Mouse (Mus musculus) forebrain, embryonic 14.5 days (tissue): ENCODE results near the gene Kirrel3. TPM values are rescaled to one million over a fixed set of nuclear protein-coding genes. Genes with fewer than 3 reads are reported as not detected.

Experiments used
- ATAC-seq: fragments of 200-750 bp; cut with Nextera tagmentation; 2 replicates; pipeline ENCODE4 v1.8.0; 2017; ENCODE audit warnings: mild to moderate bottlenecking, moderate library complexity
- DNase-seq: peaks from one replicate; pipeline ENCODE4 v3.0.0-alpha.2; 2015; ENCODE audit warnings: low spot score
- H3K27ac ChIP-seq: fragments of 300-500 bp; sonication (generic); 2 replicates; pipeline ENCODE4 v1.5.1; 2014; ENCODE audit warnings: low read depth, mild to moderate bottlenecking, control low read depth, low read length, moderate library complexity
- H3K27me3 ChIP-seq: fragments of 300-500 bp; sonication (generic); replicated peaks from 2 replicates; pipeline ENCODE4 v1.6.1; 2014; ENCODE audit warnings: low read length, control low read depth, mixed read lengths; ENCODE audit not compliant: control insufficient read depth, insufficient read depth
- H3K36me3 ChIP-seq: fragments of 300-500 bp; sonication (generic); 2 replicates; pipeline ENCODE4 v1.6.1; 2014; ENCODE audit warnings: low read length, control low read depth; ENCODE audit not compliant: control insufficient read depth, insufficient read depth
- H3K4me1 ChIP-seq: fragments of 300-500 bp; sonication (generic); 2 replicates; pipeline ENCODE4 v1.6.1; 2014; ENCODE audit warnings: antibody characterized with exemption, low read length, control low read depth; ENCODE audit not compliant: control insufficient read depth, insufficient read depth
- H3K4me2 ChIP-seq: fragments of 300-500 bp; sonication (generic); 2 replicates; pipeline ENCODE4 v1.6.1; 2014; ENCODE audit warnings: mild to moderate bottlenecking, control low read depth, low read length
- H3K4me3 ChIP-seq: fragments of 300-500 bp; sonication (generic); 2 replicates; pipeline ENCODE4 v1.5.1; 2014; ENCODE audit warnings: low read depth, low read length, control low read depth
- H3K9ac ChIP-seq: fragments of 300-500 bp; sonication (generic); 2 replicates; pipeline ENCODE4 v1.6.1; 2014; ENCODE audit warnings: mild to moderate bottlenecking, low read length, control low read depth, moderate library complexity
- H3K9me3 ChIP-seq: fragments of 300-500 bp; sonication (generic); replicated peaks from 2 replicates; pipeline ENCODE4 v1.6.1; 2016; ENCODE audit warnings: low read length, control low read depth, mixed read lengths; ENCODE audit not compliant: control insufficient read depth
- WGBS: fragments of 180-500 bp; shearing (Covaris S2); extraction: QIAGEN DNeasy Blood & Tissue Kit; methylation state at CpG from one replicate; pipeline ENCODE4 v1.1.7; 2014; 5-methylcytosine and 5-hydroxymethylcytosine counted together
- polyA plus RNA-seq: library from polyadenylated mRNA; unstranded; fragments of >200 nt; fragmentation: Nextera tagmentation; extraction: Ambion mirVana; gene quantifications from 2 replicates; pipeline ENCODE4 v1.2.1, GENCODE M21; 2014

The Kirrel3 gene
- polyA plus RNA-seq, 1 experiment from 2014 or later: 31.0 TPM

DNA sequence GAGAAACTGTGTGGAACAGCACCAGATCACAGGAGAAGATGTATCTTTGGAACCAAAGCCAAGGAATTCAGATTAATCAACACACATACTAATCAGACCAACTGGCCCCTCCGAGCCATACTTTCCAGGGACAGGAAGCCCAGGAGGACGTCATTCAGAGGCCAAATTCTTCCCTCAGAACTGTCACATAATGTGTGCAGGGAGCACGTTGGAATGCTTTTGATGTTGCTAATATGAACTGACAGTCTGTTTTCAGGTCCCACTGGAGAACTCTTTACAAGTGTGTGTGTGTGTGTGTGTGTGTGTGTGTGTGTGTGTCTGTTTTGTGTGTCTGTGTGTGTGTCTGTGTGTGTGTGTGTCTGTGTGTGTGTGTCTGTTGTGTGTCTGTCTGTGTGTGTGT, 345.0 kb downstream of the Kirrel3 start:
- Histone ChIP-seq H3K4me3 (no peak overlapping the region), H3K27me3 (no peaks in the 10 kb centered on the region), H3K27ac (no peak overlapping the region), H3K9ac (no peak overlapping the region), H3K4me1 (no peaks in the 10 kb centered on the region), H3K9me3 (no peaks in the 10 kb centered on the region), H3K36me3 (no peaks in the 10 kb centered on the region), H3K4me2 (no peak overlapping the region)
- no peak for DNase-seq
- 23% methylated on average over 3 of the region's 3 CpGs for WGBS
- no peak for ATAC-seq

DNA sequence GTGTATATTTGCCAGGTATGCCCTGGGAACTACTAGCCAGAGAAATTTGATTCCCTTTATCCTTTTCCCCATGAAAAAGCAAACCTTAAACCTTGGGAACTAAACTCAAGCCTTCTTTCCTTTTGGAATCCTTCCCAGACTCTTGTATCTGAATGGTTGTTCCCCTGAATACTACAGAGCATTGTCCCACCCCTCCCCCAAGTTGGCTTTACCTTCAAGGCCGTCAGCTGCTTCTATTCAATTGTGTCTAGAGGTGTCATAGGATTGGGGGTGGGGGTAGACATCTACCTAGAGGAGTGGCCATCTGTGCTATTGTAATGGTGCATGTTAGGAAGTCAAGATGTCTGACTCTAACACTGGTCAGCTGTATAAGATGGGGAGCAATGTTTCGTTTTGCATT, 351.1 kb downstream of the Kirrel3 start:
- no peak overlapping the region for H3K27ac ChIP-seq
- H3K36me3 ChIP-seq: no peaks in the 10 kb centered on the region
- H3K4me1 ChIP-seq: 0 out of 2 replicates have a peak, but pooled peaks cover 8% of the 10 kb centered on the region
- no peaks in the 10 kb centered on the region for H3K9me3 ChIP-seq
- no peak overlapping the region for H3K4me3 ChIP-seq
- H3K4me2 ChIP-seq: no peak overlapping the region
- H3K27me3 ChIP-seq: no peaks in the 10 kb centered on the region
- H3K9ac ChIP-seq: no peak overlapping the region
- WGBS: 58% methylated on average over 2 of the region's 2 CpGs
- ATAC-seq (no peak), DNase-seq (peak; percentile 38)

DNA sequence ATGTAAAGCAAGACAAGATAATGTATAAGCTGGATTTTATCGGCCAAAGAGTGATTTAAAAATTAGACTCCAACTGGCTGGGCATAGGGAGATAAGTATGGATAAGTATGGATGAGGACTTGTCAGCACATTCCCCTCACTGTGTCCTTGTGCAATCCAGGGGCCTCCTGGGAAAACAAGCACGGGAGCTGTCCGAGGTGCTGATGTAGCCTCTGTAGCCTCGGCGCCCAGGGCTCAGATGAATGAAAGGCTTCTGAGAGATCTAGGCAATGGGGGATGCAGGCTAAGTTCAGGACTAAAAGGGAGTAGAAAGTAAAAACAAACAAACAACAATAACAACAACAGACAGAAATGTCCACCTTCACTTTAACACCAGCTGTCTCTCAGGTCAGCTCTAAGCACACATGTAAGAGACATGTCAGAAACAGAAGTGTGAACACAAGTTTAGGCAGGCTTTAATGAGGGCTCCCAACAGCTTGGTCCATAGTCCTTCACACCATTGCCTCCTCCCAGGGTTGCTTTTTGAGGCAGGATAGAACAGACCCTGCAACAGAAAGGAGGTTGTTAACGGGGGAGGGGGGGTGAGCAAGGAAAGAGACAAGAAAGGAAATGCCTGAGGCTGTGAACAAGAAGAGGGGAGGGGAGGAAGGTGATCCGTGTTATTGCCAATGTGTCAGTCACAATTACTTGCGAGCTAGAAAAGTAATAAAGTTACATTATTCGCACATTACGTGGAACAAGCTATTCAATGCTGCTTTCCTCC, 352.2 kb downstream of the Kirrel3 start:
- ATAC-seq (peak; percentile 57), DNase-seq (peak; percentile 56)
- Histone ChIP-seq H3K4me2 (no peak overlapping the region), H3K27ac (no peak overlapping the region), H3K36me3 (no peaks in the 10 kb centered on the region), H3K4me1 (0 out of 2 replicates have a peak, but pooled peaks cover 8% of the 10 kb centered on the region), H3K9ac (no peak overlapping the region), H3K4me3 (no peak overlapping the region), H3K9me3 (no peaks in the 10 kb centered on the region), H3K27me3 (no peaks in the 10 kb centered on the region)
- 34% methylated on average over 10 of the region's 10 CpGs for WGBS

DNA sequence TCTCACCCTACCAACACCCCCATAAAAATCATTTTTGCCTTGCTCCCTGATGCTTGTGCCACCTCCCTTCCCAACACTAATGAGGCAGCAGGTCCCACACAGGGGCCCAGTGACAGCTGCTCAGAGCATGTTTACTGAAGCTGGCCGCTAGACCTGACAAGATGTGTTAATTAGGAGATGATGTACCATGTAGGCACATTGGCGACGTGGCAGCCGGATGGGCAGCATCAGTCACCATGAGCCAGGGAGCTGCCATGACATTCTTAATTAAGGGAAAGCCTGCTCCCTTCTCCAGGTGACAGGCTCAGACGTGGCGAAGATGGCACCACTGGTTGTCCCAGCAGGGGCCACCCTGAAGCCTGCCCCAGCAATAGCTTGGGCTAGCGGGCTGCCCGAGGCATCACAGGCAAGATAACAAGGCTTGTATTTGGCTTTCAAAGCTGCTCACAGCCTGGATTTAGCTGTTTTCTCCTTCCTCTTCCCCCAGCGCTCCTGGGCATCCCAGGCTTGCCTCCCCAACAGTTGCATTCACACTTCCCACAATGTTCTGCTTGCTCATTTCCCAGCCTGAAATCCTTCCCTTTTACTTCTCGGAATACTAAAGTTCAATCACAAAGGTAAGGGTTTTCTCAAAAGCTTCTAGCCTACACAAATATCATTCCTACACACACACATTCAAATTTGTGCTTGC, 357.7 kb downstream of the Kirrel3 start:
- Histone ChIP-seq H3K27ac (no peak overlapping the region), H3K4me2 (no peak overlapping the region), H3K9ac (no peak overlapping the region), H3K4me1 (peaks cover 4% of the 10 kb centered on the region; the same call in 1 of the 2 replicates), H3K27me3 (no peaks in the 10 kb centered on the region), H3K36me3 (no peaks in the 10 kb centered on the region), H3K4me3 (no peak overlapping the region), H3K9me3 (no peaks in the 10 kb centered on the region)
- WGBS: 60% methylated on average over 10 of the region's 10 CpGs
- DNase-seq: peak; percentile 44
- ATAC-seq: peak; percentile 53

DNA sequence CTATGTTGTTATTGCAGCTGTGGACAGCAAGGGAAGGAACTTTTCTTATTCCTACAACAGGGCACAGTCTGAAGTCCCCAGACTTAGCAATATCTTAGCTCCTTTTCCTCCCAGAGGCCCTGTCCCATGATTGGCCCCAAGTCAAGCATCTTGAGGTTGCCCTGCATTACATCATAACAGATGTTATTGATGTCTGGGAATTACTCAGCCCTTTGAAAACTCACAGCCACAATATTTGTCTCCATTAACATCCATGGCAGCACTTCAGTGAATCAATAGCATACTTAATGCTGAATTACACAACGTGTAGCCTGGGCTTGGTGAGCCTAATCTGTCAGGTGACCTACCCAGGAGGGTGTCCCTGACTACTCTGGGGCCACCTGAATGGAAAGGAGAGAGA, 360.7 kb downstream of the Kirrel3 start:
- DNase-seq (no peak), ATAC-seq (no peak)
- Histone ChIP-seq H3K9me3 (no peaks in the 10 kb centered on the region), H3K27me3 (no peaks in the 10 kb centered on the region), H3K27ac (no peak overlapping the region), H3K4me2 (no peak overlapping the region), H3K4me1 (peaks cover 4% of the 10 kb centered on the region; the same call in 1 of the 2 replicates), H3K36me3 (no peaks in the 10 kb centered on the region), H3K9ac (no peak overlapping the region), H3K4me3 (no peak overlapping the region)
- 33% methylated on average over 1 of the region's 1 CpGs for WGBS

DNA sequence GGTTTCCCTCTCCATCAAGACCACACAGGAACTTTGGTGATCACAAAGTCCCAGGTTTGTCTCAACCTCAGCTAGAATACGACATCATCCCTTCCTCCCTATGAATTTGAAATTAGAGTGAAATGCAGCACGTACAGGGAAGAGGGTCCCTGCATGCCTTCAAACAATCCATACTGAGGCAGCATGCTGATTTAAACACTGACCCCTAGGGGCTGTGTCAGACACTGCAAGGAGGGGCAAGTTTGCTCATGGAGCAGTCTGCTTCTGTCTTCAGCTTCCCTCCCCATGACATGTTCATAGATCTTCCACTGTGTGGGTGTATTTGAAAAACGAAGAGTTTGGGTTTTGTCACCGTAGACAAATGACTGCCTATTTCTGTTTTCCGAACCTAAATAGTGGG, 362.0 kb downstream of the Kirrel3 start:
- ATAC-seq: no peak
- Histone ChIP-seq H3K9me3 (no peaks in the 10 kb centered on the region), H3K36me3 (no peaks in the 10 kb centered on the region), H3K4me1 (no peaks in the 10 kb centered on the region; the same call in 1 of the 2 replicates), H3K9ac (no peak overlapping the region), H3K27me3 (no peaks in the 10 kb centered on the region), H3K4me3 (no peak overlapping the region), H3K4me2 (no peak overlapping the region), H3K27ac (no peak overlapping the region)
- peak; percentile 32 for DNase-seq
- 53% methylated on average over 5 of the region's 5 CpGs for WGBS

DNA sequence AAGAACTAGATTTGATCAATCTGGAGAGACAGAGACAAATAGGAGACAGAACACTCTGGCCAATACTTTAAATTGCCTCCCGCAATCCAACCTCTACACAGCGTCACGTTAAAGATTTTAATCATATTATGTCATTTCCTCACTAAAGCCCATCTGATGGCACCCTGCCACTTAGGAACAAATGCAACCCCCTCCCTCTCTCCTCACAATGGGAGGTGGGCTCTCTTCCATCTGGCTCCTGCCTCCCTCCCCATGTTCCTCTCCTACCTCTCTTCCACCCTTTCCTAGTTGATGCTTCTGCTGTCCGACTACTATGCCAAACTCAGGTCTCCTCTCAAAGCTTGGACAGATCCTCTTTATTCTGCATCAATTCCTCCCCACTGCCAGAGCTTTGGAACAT, 365.4 kb downstream of the Kirrel3 start:
- ATAC-seq (no peak), DNase-seq (no peak)
- Histone ChIP-seq H3K9me3 (no peaks in the 10 kb centered on the region), H3K36me3 (no peaks in the 10 kb centered on the region), H3K27me3 (no peaks in the 10 kb centered on the region), H3K4me3 (no peak overlapping the region), H3K4me1 (no peaks in the 10 kb centered on the region), H3K4me2 (no peak overlapping the region), H3K27ac (no peak overlapping the region), H3K9ac (no peak overlapping the region)
- WGBS: 75% methylated on average over 4 of the region's 4 CpGs

DNA sequence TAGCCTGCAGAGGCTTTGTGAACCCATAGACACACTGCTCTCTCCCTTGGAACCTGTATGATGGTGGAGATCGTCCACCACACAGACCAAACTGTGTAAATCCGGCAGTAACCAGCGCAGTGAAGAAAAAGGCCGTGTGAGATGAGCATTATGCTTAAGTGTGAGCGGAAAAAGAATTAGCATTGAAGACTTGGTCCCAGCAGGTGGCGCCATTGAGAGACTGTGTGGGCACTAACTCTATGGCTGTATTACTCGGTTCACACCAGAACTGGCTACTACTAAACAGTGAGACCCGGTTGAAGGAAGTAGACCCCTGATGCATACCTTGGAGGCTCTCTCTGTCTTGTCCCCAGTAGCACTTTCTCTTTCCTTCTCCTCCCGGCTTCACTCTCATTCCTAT, 371.9 kb downstream of the Kirrel3 start:
- ATAC-seq (no peak), DNase-seq (peak; percentile 46)
- Histone ChIP-seq H3K9me3 (no peaks in the 10 kb centered on the region), H3K4me3 (no peak overlapping the region), H3K36me3 (no peaks in the 10 kb centered on the region), H3K9ac (no peak overlapping the region), H3K4me2 (no peak overlapping the region), H3K27ac (no peak overlapping the region), H3K4me1 (no peaks in the 10 kb centered on the region), H3K27me3 (no peaks in the 10 kb centered on the region)
- WGBS: 67% methylated on average over 9 of the region's 9 CpGs

DNA sequence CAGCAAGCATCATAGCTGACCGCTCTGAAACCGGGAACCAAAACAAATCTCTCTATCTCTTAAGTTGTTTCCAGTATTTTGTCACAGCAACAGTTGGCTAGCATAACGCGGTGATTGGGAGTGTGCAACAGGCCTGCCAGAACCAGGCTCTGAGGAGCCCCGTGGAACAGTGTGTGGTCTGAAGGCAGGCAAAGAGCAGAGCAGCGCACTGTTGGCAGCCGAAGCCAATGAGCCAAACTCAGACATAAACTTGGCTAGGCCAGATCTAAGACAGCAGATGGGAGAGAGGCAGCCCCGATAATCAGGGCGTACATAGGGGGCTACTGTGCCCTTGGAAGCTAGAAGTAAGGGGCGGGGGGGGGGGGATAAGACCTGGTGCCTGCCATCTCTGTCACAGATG, 372.4 kb downstream of the Kirrel3 start:
- H3K36me3 ChIP-seq: no peaks in the 10 kb centered on the region
- no peak for DNase-seq
- no peak overlapping the region for H3K4me3 ChIP-seq
- H3K4me1 ChIP-seq: no peaks in the 10 kb centered on the region
- H3K9me3 ChIP-seq: no peaks in the 10 kb centered on the region
- no peak overlapping the region for H3K9ac ChIP-seq
- H3K27me3 ChIP-seq: no peaks in the 10 kb centered on the region
- H3K4me2 ChIP-seq: no peak overlapping the region
- 81% methylated on average over 10 of the region's 10 CpGs for WGBS
- ATAC-seq: no peak
- no peak overlapping the region for H3K27ac ChIP-seq
